Mouse (Mus musculus) gastrocnemius, adult 2 months (tissue): ENCODE results near the gene Fxyd2. TPM values are rescaled to one million over a fixed set of nuclear protein-coding genes. Genes with fewer than 3 reads are reported as not detected.

ENCODE experiments used
- DNase-seq: peaks from one replicate; pipeline ENCODE4 v3.0.0; 2022
- H3K27ac ChIP-seq: fragments of 200-600 bp; 2 replicates; pipeline ENCODE4 v1.8.1; 2022; ENCODE audit warnings: mild to moderate bottlenecking
- H3K4me3 ChIP-seq: fragments of 200-600 bp; 2 replicates; pipeline ENCODE4 v1.8.1; 2022; ENCODE audit warnings: mild to moderate bottlenecking, moderate library complexity
- CTCF ChIP-seq: fragments of 200-600 bp; IDR thresholded peaks from 2 replicates; pipeline ENCODE4 v1.8.1; 2022; ENCODE audit warnings: antibody characterized with exemption, mild to moderate bottlenecking, moderate library complexity
- intact Hi-C: fragments of 180-260 bp; cut with DNase I; formaldehyde crosslinking; loops from one replicate; pipeline ENCODE4 v1.15.1; 2025
- total RNA-seq, 2 experiments: library from RNA; stranded (reverse); gene quantifications; 2 replicates each; pipeline ENCODE4 v1.2.3; 2021

Fxyd2 gene
- total RNA-seq, 2 experiments from 2014 or later = 0.82 to 1.7 TPM

DNA sequence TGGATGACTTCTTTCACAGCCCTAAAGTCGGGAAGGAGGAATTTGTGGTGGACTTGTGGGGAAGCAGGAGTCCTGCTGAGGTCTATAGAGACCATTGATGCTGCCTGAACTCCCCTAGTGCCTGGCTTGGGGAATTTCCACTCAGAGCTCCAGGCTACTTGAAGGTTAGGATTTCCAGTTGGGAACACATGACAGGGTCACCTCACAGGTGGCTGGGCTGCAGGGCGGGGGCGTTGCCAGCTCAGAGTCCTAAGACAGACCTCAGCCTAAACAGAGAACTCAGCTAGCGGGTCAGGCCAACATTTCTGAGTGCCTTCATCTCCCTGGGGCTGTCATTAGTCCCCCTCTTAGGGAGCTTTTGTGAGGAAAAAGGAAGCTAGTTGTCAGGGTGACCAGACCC lies 2.4 kb downstream of the Fxyd2 start:
- no peak overlapping the region for H3K27ac ChIP-seq
- no peak for TF ChIP-seq CTCF
- H3K4me3 ChIP-seq = no peak overlapping the region
- no peak for DNase-seq
- intact Hi-C loops = no loop called here

GRCm38 (mm10) chr9:45402957-45403356 lies 3.5 kb downstream of the Fxyd2 start:
- no peak overlapping the region for H3K27ac ChIP-seq
- no peak for TF ChIP-seq CTCF

DNA sequence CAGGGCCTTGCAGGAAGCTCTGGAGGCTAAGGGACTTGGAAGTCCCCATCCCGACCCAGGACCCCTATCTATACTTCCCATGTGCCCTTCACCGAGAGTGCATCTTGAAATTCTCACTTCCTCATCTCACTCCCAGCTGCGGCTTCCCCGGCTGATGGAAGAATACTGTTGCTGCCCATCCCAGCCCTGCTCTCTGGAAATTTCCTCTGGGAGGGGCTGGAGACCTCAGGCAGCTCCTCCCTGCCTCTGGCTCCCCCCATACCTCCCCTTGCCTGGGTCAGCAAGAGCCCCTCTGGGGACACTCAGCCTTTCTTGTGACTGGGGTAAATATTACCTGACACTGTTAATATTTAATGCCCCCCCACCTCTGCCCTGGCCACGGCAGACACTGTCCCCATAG lies 6.2 kb downstream of the Fxyd2 start:
- peak overlapping the region; percentile 59; the same call in 1 of the 2 replicates for H3K27ac ChIP-seq
- intact Hi-C loops = no loop called here
- H3K4me3 ChIP-seq = peak overlapping the region; percentile 36
- no peak for TF ChIP-seq CTCF
- DNase-seq = peak; percentile 41

More at GRCm38 (mm10) chr9:45402957-45403356, 3.5 kb downstream of the Fxyd2 start:
- intact Hi-C loops = no loop called here
- no peak for DNase-seq
- no peak overlapping the region for H3K4me3 ChIP-seq

GRCm38 (mm10) chr9:45406808-45407207 lies 7.3 kb downstream of the Fxyd2 start:
- no peak overlapping the region for H3K27ac ChIP-seq
- H3K4me3 ChIP-seq = no peak overlapping the region
- no peak for TF ChIP-seq CTCF
- no peak for DNase-seq
- intact Hi-C loops = no loop called here

GRCm38 (mm10) chr9:45407706-45408675 lies 8.5 kb downstream of the Fxyd2 start:
- Histone ChIP-seq H3K4me3 (peak overlapping the region; percentile 58), H3K27ac (peak overlapping the region; percentile 49)
- peak; percentile 84 for TF ChIP-seq CTCF
- peak; percentile 90 for DNase-seq
- intact Hi-C loops = loop anchor here (1.0 kb wide), 1 partner anchor 108 kb away; no protein-coding TSS in a partner anchor

DNA sequence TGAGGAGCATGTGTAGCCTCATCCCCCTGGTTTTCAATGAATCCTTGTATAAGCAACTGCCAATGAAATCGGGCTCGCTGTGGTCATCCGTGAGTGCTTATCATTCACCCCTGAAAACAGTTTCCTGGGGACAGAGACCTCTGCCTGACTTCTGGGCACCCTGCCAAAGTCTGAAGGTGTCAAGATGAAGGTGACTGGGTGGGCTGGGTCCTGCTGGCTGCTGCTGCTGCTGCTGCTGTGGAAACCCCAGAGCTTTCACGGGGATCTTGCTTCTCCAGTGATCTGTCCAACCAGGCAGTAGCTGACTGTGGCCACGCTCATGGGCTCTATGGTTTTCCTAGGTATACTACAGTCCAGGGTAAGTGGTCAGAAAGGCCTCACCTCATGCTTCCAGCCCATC lies 10.7 kb downstream of the Fxyd2 start:
- DNase-seq = no peak
- no peak overlapping the region for H3K4me3 ChIP-seq
- no peak overlapping the region for H3K27ac ChIP-seq
- intact Hi-C loops = no loop called here
- no peak for TF ChIP-seq CTCF

GRCm38 (mm10) chr9:45410614-45411013 lies 11.1 kb downstream of the Fxyd2 start:
- intact Hi-C loops = no loop called here
- no peak for DNase-seq
- H3K4me3 ChIP-seq = no peak overlapping the region
- no peak for TF ChIP-seq CTCF
- no peak overlapping the region for H3K27ac ChIP-seq

GRCm38 (mm10) chr9:45411111-45411510 lies 11.6 kb downstream of the Fxyd2 start:
- intact Hi-C loops = no loop called here
- H3K27ac ChIP-seq = no peak overlapping the region
- no peak for DNase-seq
- TF ChIP-seq CTCF = no peak
- H3K4me3 ChIP-seq = no peak overlapping the region

- intact Hi-C loops = no loop called here
- DNase-seq = no peak
- Histone ChIP-seq H3K4me3 (no peak overlapping the region), H3K27ac (no peak overlapping the region)
- TF ChIP-seq CTCF = peak; percentile 66
Measured at GRCm38 (mm10) chr9:45411803-45412202, 12.3 kb downstream of the Fxyd2 start.

GRCm38 (mm10) chr9:45412287-45412686 lies 12.8 kb downstream of the Fxyd2 start:
- no peak overlapping the region for H3K4me3 ChIP-seq
- peak; percentile 88 for DNase-seq
- intact Hi-C loops = no loop called here
- no peak overlapping the region for H3K27ac ChIP-seq
- peak; percentile 92 for TF ChIP-seq CTCF

- Histone ChIP-seq H3K27ac (no peak overlapping the region), H3K4me3 (no peak overlapping the region)
- intact Hi-C loops = no loop called here
- no peak for TF ChIP-seq CTCF
- DNase-seq = no peak
Measured at GRCm38 (mm10) chr9:45412700-45413477, 13.4 kb downstream of the Fxyd2 start.

DNA sequence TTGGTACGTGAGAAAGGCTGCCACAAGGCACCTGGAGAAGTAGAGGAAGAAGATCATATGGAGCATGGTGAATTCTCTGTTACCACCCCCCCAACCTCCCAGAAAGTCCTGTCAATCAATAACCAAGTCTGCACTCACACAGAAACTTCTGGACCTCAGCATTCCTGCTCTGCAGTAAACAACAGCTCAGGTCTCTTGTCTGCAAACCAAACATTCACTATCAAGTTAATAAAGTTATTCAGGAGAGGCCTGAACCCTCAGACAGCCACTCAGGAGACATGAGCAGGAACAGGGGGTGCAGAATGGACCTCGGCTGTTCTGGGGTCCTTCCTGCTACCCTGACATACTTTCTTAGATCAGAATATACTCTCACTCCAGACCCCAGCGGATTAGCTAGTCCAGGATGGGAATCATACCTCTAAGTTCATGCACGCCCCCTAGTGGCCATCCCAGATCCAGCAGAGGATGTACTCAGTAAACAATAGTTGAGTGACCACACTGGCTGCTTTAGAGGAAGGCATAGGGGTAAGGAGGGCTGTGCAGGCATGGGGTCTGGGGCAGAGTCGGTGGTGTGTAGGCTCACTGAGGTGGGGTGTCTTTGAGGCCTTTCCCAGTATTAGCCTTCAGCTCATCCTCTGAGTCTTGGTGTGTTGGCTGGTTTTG lies 14.1 kb downstream of the Fxyd2 start:
- Histone ChIP-seq H3K4me3 (no peak overlapping the region), H3K27ac (no peak overlapping the region)
- intact Hi-C loops = no loop called here
- DNase-seq = no peak
- peak; percentile 59 for TF ChIP-seq CTCF
